Mouse (Mus musculus) cerebellum, adult 2 months (tissue): ENCODE data around the gene Znhit1. TPM values are rescaled to one million over a fixed set of nuclear protein-coding genes. Genes with fewer than 3 reads are reported as not detected.
"Not testable (repeated sequence)": the region's sequence is repeated elsewhere in the genome, so short reads cannot be mapped to it uniquely, and the experiment has no call there.

Experiments
- DNase-seq, 2 experiments: peaks; one replicate each; pipeline ENCODE4 v3.0.0; 2021
- H3K27ac ChIP-seq: fragments of 200-500 bp; 2 replicates; pipeline ENCODE4 v1.5.1; 2012; ENCODE audit warnings: low read length, control low read depth, inconsistent platforms; ENCODE audit not compliant: insufficient read depth
- H3K27me3 ChIP-seq: fragments of 200-500 bp; 2 replicates; pipeline ENCODE4 v1.6.1; 2012; ENCODE audit warnings: inconsistent platforms, mild to moderate bottlenecking, low read length, moderate library complexity; ENCODE audit not compliant: control insufficient read depth, insufficient read depth
- H3K4me1 ChIP-seq: fragments of 200-500 bp; 2 replicates; pipeline ENCODE4 v1.6.1; 2011; ENCODE audit warnings: low read length; ENCODE audit not compliant: control insufficient read depth, insufficient read depth
- H3K4me3 ChIP-seq: fragments of 200-500 bp; replicated peaks from 2 replicates; pipeline ENCODE3; 2011; ENCODE audit warnings: mild to moderate bottlenecking, low read depth, low read length, control low read depth; ENCODE audit not compliant: insufficient read depth
- CTCF ChIP-seq: fragments of 200-500 bp; IDR thresholded peaks from 2 replicates; pipeline ENCODE4 v1.5.1; 2011; ENCODE audit warnings: low read depth, mild to moderate bottlenecking, control low read depth, low read length, moderate library complexity, borderline replicate concordance; ENCODE audit not compliant: insufficient read depth
- POLR2A ChIP-seq: fragments of 200-500 bp; IDR thresholded peaks from 2 replicates; pipeline ENCODE4 v1.6.1; 2011; ENCODE audit warnings: low read length, control low read depth, borderline replicate concordance; ENCODE audit not compliant: insufficient read depth
- WGBS: fragments of 180-500 bp; shearing (Covaris S2); methylation state at CpG from one replicate; pipeline ENCODE4 v1.1.7; 2018; 5-methylcytosine and 5-hydroxymethylcytosine counted together
- polyA plus RNA-seq: library from polyadenylated mRNA; depleted of rRNA; stranded (reverse); fragments of >200 nt; gene quantifications from 2 replicates; pipeline ENCODE4 v1.2.3, GENCODE M21; 2012

Gene Znhit1
- polyA plus RNA-seq, 1 experiment: 95.4 TPM

DNA sequence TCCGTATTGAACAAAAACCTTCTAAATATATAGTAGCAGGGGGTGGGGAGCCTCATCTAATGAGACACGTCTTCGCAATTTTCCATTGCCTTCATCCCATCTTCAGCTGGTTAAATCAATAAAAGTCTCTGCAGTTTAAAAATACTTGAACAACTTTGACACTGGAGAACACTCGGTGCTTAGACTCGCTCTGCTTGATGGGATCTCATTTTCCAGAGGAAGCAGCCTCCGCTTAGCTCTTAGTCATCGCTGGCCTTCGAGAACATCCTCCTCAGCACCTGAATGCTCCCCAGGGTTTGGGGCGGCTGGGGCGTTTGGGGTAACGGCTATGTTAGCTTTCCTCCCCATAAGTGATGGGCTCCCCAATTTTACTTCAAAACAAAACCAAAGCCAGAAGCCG lies 42.7 kb downstream of the Znhit1 start:
- TF ChIP-seq POLR2A (no peak), CTCF (no peak)
- 84% methylated on average over 12 of the region's 12 CpGs for WGBS
- Histone ChIP-seq H3K4me3 (no peak overlapping the region), H3K4me1 (no peaks in the 10 kb centered on the region), H3K27ac (no peak overlapping the region), H3K27me3 (no peaks in the 10 kb centered on the region)
- no peak for DNase-seq

DNA sequence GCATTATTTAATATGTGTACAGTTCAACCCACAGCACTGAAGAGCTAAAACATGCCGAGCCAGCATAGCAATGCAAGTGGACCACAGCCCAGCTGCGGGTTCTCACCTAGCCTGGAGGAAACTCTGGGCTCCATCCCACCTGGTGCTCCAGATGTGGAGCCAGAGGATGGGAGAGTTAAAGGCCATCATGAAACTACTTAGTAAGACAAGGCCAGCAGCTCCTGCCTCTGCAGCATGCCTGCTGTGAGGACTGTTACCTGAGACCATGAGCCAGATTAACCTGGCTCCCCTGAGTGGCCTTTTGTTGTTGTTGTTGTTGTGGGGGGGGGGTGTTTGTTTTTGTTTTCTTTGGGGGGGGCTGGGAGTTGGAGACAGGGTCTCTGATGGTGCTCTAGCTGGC lies 44.4 kb downstream of the Znhit1 start:
- no peak overlapping the region for H3K4me3 ChIP-seq
- TF ChIP-seq CTCF (no peak), POLR2A (no peak)
- WGBS: 78% methylated on average over 2 of the region's 2 CpGs
- no peak overlapping the region for H3K27ac ChIP-seq
- H3K27me3 ChIP-seq: no peaks in the 10 kb centered on the region
- DNase-seq: no peak
- H3K4me1 ChIP-seq: no peaks in the 10 kb centered on the region

DNA sequence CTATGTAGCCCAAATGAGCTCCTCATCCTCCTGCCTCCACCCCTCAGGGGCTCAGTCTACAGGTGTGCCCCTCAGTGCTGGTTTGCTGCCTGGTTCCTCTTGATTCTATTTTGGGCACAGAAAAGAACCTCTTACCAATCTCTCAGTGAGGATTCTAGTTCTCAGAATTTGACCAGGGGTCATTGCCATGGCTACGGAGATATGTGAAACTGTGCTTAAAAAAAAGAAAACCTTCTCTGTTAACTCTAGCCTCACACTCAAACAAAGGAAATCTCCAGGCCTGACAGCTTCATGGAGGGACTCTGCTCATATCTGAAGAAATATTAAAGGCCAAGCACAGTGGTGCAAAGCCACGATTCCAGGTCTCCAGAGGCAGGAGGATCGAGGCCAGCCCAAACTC lies 45.0 kb downstream of the Znhit1 start:
- TF ChIP-seq CTCF (no peak), POLR2A (no peak)

DNA sequence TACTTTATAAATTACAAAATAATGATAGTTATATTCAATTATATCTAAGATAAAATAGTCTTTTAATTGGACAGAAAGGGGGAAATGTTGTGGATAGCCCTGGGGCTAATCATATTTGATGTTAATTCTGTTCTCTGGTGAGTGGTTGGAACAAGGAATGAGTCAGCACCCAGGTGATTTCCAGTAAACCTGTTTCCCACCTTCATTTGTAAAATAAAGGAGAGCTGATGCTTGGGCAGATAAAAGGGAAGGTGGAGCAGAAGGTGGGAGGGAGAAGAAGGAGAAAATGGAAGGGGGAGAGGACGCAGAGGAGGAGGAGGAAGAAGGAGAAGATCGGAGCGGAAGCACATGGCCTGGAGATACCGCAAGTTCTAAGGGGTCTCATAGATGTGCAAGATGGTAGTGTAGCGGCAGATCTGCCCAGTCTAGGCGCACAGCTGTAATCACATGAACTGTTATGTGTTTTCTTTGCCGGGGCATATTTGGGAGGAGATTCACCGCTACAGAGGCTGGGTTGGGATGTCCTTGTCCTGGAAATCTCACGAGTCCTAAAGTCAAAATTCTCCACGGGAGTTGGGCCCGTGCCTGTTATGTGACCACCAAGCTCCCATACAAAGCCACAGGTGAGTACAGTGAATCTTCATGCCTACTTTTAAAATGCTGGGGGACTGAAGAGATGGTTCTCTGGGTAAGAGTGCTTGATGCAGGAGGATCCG lies 46.8 kb downstream of the Znhit1 start:
- 86% methylated on average over 12 of the region's 12 CpGs for WGBS
- no peak overlapping the region for H3K4me3 ChIP-seq
- no peaks in the 10 kb centered on the region for H3K4me1 ChIP-seq
- no peak overlapping the region for H3K27ac ChIP-seq
- TF ChIP-seq POLR2A (no peak), CTCF (no peak)
- H3K27me3 ChIP-seq: no peaks in the 10 kb centered on the region
- DNase-seq: no peak

More for the DNA sequence above, 45.0 kb downstream of the Znhit1 start:
- WGBS: 67% methylated on average over 3 of the region's 3 CpGs
- H3K4me1 ChIP-seq: no peaks in the 10 kb centered on the region
- no peaks in the 10 kb centered on the region for H3K27me3 ChIP-seq
- no peak overlapping the region for H3K27ac ChIP-seq
- no peak overlapping the region for H3K4me3 ChIP-seq
- no peak for DNase-seq

DNA sequence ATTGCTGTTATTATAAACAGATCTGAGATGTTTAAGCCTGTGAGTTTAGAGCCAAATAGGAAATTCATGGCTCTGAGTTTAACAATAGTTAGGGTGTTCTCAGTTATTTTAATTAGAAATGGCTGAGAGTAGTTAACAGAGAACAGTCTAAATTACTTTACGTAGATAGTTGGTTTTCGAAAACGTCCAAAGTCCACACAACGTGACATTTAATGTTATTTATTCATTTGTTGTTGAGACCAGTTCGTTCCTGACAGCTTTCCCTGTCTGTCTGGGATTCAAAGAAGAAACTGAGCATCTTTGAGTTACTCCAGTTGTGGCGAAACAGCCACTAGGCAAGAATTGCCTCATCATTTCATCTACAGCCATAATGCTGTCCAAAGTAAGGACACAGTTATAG lies 47.8 kb downstream of the Znhit1 start:
- not testable (repeated sequence) for H3K4me1 ChIP-seq, H3K4me3 ChIP-seq, H3K27me3 ChIP-seq, H3K27ac ChIP-seq, DNase-seq
- 81% methylated on average over 6 of the region's 6 CpGs for WGBS

DNA sequence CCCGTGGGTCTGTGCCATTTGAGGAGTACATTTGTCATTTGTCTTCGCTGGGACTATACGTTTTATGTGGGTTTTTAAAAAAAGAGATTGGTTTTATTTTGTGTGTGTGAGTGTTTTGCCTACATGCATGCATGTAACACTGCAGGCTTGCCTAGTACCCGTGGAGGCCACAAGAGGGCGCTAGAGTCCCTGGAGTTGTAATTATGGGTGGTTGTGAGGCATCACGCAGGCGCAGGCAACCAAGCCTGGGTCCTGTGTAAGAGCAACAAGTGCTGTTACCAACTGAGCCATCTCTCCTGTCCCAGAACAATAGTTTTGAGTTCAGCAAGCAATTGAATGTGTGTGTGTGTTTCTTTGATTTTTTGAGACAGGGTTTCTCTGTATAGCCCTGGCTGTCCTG lies 48.5 kb downstream of the Znhit1 start:
- 67% methylated on average over 7 of the region's 7 CpGs for WGBS
- Histone ChIP-seq H3K4me1 (no peaks in the 10 kb centered on the region), H3K27ac (no peak overlapping the region), H3K27me3 (no peaks in the 10 kb centered on the region), H3K4me3 (no peak overlapping the region)
- TF ChIP-seq CTCF (0 out of 2 replicates have a peak, but pooled peaks have one; percentile 22), POLR2A (no peak)
- no peak for DNase-seq

DNA sequence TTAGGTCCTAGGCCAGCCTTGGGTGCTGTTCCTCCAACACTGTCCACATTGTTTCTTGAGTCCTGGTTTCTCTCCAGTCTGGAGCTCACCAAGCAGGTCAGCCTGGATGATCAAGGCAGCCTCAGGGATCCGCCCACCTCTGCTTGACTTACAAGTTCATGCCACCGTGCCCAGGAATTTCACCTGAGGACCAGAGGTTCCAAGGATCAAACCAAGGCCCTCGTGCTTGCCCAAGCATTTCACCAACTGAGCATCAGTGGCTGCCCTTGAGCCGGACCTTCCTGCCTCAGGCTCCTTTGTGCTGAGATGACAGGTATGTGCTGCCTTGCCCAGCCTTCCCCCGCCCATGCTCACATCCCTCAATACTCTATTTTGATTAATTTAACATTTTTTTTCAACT lies 50.2 kb downstream of the Znhit1 start:
- no peak overlapping the region for H3K27ac ChIP-seq
- 93% methylated on average over 5 of the region's 5 CpGs for WGBS

DNA sequence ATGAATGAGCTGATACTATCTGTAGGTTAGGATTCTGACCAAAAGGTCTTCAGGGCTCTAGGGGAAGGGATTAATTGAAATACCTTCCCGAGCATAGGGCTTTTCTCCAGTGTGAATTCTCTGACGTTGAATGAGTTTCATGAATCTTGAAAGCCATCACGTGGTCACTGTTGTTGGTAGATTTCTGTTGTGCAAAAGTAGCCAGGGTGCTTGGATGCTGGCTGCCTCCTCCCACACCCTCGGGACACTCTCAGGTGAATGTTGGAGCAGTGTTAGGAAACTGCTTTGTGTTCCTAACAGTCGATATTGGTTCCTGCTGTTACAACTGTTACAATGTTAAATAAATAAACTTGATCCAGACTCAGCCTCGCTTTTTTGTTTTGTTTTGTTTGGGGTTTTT lies 51.1 kb downstream of the Znhit1 start:
- Histone ChIP-seq H3K4me3 (no peak overlapping the region), H3K27me3 (no peaks in the 10 kb centered on the region), H3K27ac (no peak overlapping the region), H3K4me1 (no peaks in the 10 kb centered on the region)
- DNase-seq: no peak
- 82% methylated on average over 6 of the region's 6 CpGs for WGBS
- TF ChIP-seq CTCF: no peak
- no peak for TF ChIP-seq POLR2A

More for the DNA sequence above, 50.2 kb downstream of the Znhit1 start:
- no peak for DNase-seq
- H3K4me3 ChIP-seq: no peak overlapping the region
- no peaks in the 10 kb centered on the region for H3K27me3 ChIP-seq
- no peak for TF ChIP-seq CTCF
- TF ChIP-seq POLR2A: no peak
- H3K4me1 ChIP-seq: no peaks in the 10 kb centered on the region
